Mouse (Mus musculus) forebrain, embryonic 16.5 days (tissue): ENCODE data around the gene Zfp423. TPM values are rescaled to one million over a fixed set of nuclear protein-coding genes. Genes with fewer than 3 reads are reported as not detected.

Experiments used
- ATAC-seq: fragments of 200-750 bp; cut with Nextera tagmentation; 2 replicates; pipeline ENCODE4 v1.8.0; 2017; ENCODE audit warnings: mild to moderate bottlenecking, moderate library complexity
- H3K27ac ChIP-seq: fragments of 300-500 bp; sonication (generic); 2 replicates; pipeline ENCODE4 v1.5.1; 2014; ENCODE audit warnings: low read length, control low read depth
- H3K27me3 ChIP-seq: fragments of 300-500 bp; sonication (generic); replicated peaks from 2 replicates; pipeline ENCODE4 v1.6.1; 2014; ENCODE audit warnings: low read length; ENCODE audit not compliant: control insufficient read depth, insufficient read depth
- H3K36me3 ChIP-seq: fragments of 300-500 bp; sonication (generic); 2 replicates; pipeline ENCODE4 v1.6.1; 2014; ENCODE audit not compliant: control insufficient read depth, insufficient read depth
- H3K4me1 ChIP-seq: fragments of 300-500 bp; sonication (generic); replicated peaks from 2 replicates; pipeline ENCODE4 v1.6.1; 2014; ENCODE audit warnings: low read length; ENCODE audit not compliant: control insufficient read depth, insufficient read depth
- H3K4me2 ChIP-seq: fragments of 300-500 bp; sonication (generic); 2 replicates; pipeline ENCODE4 v1.6.1; 2014; ENCODE audit warnings: mild to moderate bottlenecking, low read length, control low read depth
- H3K4me3 ChIP-seq: fragments of 300-500 bp; sonication (generic); replicated peaks from 2 replicates; pipeline ENCODE4 v1.5.1; 2014; ENCODE audit warnings: mild to moderate bottlenecking, low read length, control low read depth
- H3K9ac ChIP-seq: fragments of 300-500 bp; sonication (generic); replicated peaks from 2 replicates; pipeline ENCODE4 v1.6.1; 2014; ENCODE audit warnings: low read depth, low read length, control low read depth
- H3K9me3 ChIP-seq: fragments of 300-500 bp; sonication (generic); 2 replicates; pipeline ENCODE4 v1.6.1; 2016; ENCODE audit warnings: low read length; ENCODE audit not compliant: control insufficient read depth
- WGBS: fragments of 180-500 bp; shearing (Covaris S2); extraction: QIAGEN DNeasy Blood & Tissue Kit; methylation state at CpG from one replicate; pipeline ENCODE4 v1.1.7; 2014; 5-methylcytosine and 5-hydroxymethylcytosine counted together
- polyA plus RNA-seq: library from polyadenylated mRNA; unstranded; fragments of >200 nt; fragmentation: Nextera tagmentation; extraction: Ambion mirVana; gene quantifications from 2 replicates; pipeline ENCODE4 v1.2.1, GENCODE M21; 2015

Zfp423 gene
- polyA plus RNA-seq, result 13.3 and 20.6 TPM in 2 replicates

- no peaks in the 10 kb centered on the region for H3K36me3 ChIP-seq
- peak within 1 kb of the TSS; percentile 88 for H3K27ac ChIP-seq
- no peaks in the 10 kb centered on the region for H3K9me3 ChIP-seq
- WGBS, result under 1% methylated on average over 31 of the region's 48 CpGs
- H3K4me3 ChIP-seq, result peak within 1 kb of the TSS; percentile 81
- H3K27me3 ChIP-seq, result 0 out of 2 replicates have a peak, but pooled peaks cover 3% of the 10 kb centered on the region
- peak; percentile 4; the same call in 1 of the 2 replicates for ATAC-seq
- H3K4me1 ChIP-seq, result peaks cover 49% of the 10 kb centered on the region
- peak within 1 kb of the TSS; percentile 91 for H3K4me2 ChIP-seq
- peak within 1 kb of the TSS; percentile 92 for H3K9ac ChIP-seq
These were observed at the start of gene Zfp423 for GRCm38 (mm10) chr8:87959320-87959920. Zfp423 (minus strand) TSS chr8:87959595.

GRCm38 (mm10) chr8:88006811-88007210 lies 47.4 kb upstream of the Zfp423 start:
- H3K4me1 ChIP-seq, result peaks cover under 1% of the 10 kb centered on the region; the same call in 1 of the 2 replicates
- H3K9me3 ChIP-seq, result no peaks in the 10 kb centered on the region
- 83% methylated on average over 5 of the region's 5 CpGs for WGBS
- H3K27me3 ChIP-seq, result no peaks in the 10 kb centered on the region
- no peak overlapping the region for H3K9ac ChIP-seq
- H3K27ac ChIP-seq, result no peak overlapping the region
- no peak overlapping the region for H3K4me3 ChIP-seq
- no peak overlapping the region for H3K4me2 ChIP-seq
- ATAC-seq, result no peak
- H3K36me3 ChIP-seq, result no peaks in the 10 kb centered on the region

- Histone ChIP-seq H3K4me2 (no peak overlapping the region), H3K9me3 (no peaks in the 10 kb centered on the region), H3K4me1 (no peaks in the 10 kb centered on the region), H3K36me3 (no peaks in the 10 kb centered on the region), H3K27ac (no peak overlapping the region), H3K27me3 (no peaks in the 10 kb centered on the region), H3K4me3 (no peak overlapping the region), H3K9ac (no peak overlapping the region)
- WGBS, result 53% methylated on average over 5 of the region's 5 CpGs
- ATAC-seq, result no peak
These were observed 25.4 kb upstream of the Zfp423 start for GRCm38 (mm10) chr8:87984778-87985177.

- H3K9me3 ChIP-seq, result no peaks in the 10 kb centered on the region
- no peak for ATAC-seq
- no peaks in the 10 kb centered on the region for H3K4me1 ChIP-seq
- H3K27me3 ChIP-seq, result no peaks in the 10 kb centered on the region
- no peak overlapping the region for H3K4me2 ChIP-seq
- H3K36me3 ChIP-seq, result no peaks in the 10 kb centered on the region
- 53% methylated on average over 8 of the region's 8 CpGs for WGBS
- H3K27ac ChIP-seq, result no peak overlapping the region
- no peak overlapping the region for H3K9ac ChIP-seq
- H3K4me3 ChIP-seq, result no peak overlapping the region
These were observed 24.6 kb upstream of the Zfp423 start for GRCm38 (mm10) chr8:87984032-87984431.

GRCm38 (mm10) chr8:87982936-87983335 lies 23.5 kb upstream of the Zfp423 start:
- H3K9me3 ChIP-seq, result no peaks in the 10 kb centered on the region
- 96% methylated on average over 4 of the region's 4 CpGs for WGBS
- H3K4me1 ChIP-seq, result no peaks in the 10 kb centered on the region
- H3K27ac ChIP-seq, result no peak overlapping the region
- no peak overlapping the region for H3K4me3 ChIP-seq
- H3K36me3 ChIP-seq, result no peaks in the 10 kb centered on the region
- no peak overlapping the region for H3K9ac ChIP-seq
- H3K27me3 ChIP-seq, result no peaks in the 10 kb centered on the region
- no peak for ATAC-seq
- H3K4me2 ChIP-seq, result no peak overlapping the region

- no peak overlapping the region for H3K9ac ChIP-seq
- H3K4me1 ChIP-seq, result peaks cover 14% of the 10 kb centered on the region
- no peaks in the 10 kb centered on the region for H3K36me3 ChIP-seq
- no peak for ATAC-seq
- WGBS, result 33% methylated on average over 1 of the region's 1 CpGs
- H3K27me3 ChIP-seq, result no peaks in the 10 kb centered on the region
- no peak overlapping the region for H3K27ac ChIP-seq
- H3K9me3 ChIP-seq, result no peaks in the 10 kb centered on the region
- no peak overlapping the region for H3K4me3 ChIP-seq
- H3K4me2 ChIP-seq, result no peak overlapping the region
These were observed 16.0 kb upstream of the Zfp423 start for GRCm38 (mm10) chr8:87975466-87975809.

- 0 out of 2 replicates have a peak, but pooled peaks have one; percentile 20 for ATAC-seq
- Histone ChIP-seq H3K4me3 (peak overlapping the region; percentile 29), H3K9me3 (no peaks in the 10 kb centered on the region), H3K9ac (peak overlapping the region; percentile 52), H3K4me2 (peak overlapping the region; percentile 68), H3K4me1 (peaks cover 14% of the 10 kb centered on the region), H3K36me3 (no peaks in the 10 kb centered on the region), H3K27me3 (no peaks in the 10 kb centered on the region), H3K27ac (0 out of 2 replicates have a peak overlapping the region, but pooled peaks have one; percentile 9)
- 4% methylated on average over 24 of the region's 24 CpGs for WGBS
These were observed 15.5 kb upstream of the Zfp423 start for GRCm38 (mm10) chr8:87974759-87975465.

GRCm38 (mm10) chr8:87974122-87974758 lies 14.8 kb upstream of the Zfp423 start:
- 0 out of 2 replicates have a peak overlapping the region, but pooled peaks have one; percentile 9 for H3K27ac ChIP-seq
- no peak for ATAC-seq
- WGBS, result 4% methylated on average over 21 of the region's 21 CpGs
- peak overlapping the region; percentile 68 for H3K4me2 ChIP-seq
- H3K27me3 ChIP-seq, result no peaks in the 10 kb centered on the region
- peak overlapping the region; percentile 29 for H3K4me3 ChIP-seq
- H3K9me3 ChIP-seq, result no peaks in the 10 kb centered on the region
- peak overlapping the region; percentile 52 for H3K9ac ChIP-seq
- H3K4me1 ChIP-seq, result peaks cover 14% of the 10 kb centered on the region
- no peaks in the 10 kb centered on the region for H3K36me3 ChIP-seq

- H3K9me3 ChIP-seq, result no peaks in the 10 kb centered on the region
- H3K9ac ChIP-seq, result no peak overlapping the region
- no peak overlapping the region for H3K27ac ChIP-seq
- ATAC-seq, result no peak
- no peaks in the 10 kb centered on the region for H3K36me3 ChIP-seq
- H3K4me2 ChIP-seq, result no peak overlapping the region
- H3K4me1 ChIP-seq, result peaks cover 4% of the 10 kb centered on the region
- no peaks in the 10 kb centered on the region for H3K27me3 ChIP-seq
- WGBS, result 31% methylated on average over 8 of the region's 8 CpGs
- no peak overlapping the region for H3K4me3 ChIP-seq
These were observed 8.6 kb upstream of the Zfp423 start for GRCm38 (mm10) chr8:87967866-87968620.
